Mouse (Mus musculus) liver, embryonic 11.5 days (tissue): ENCODE measurements at regions not wholly inside any gene's neighbourhood (a gene's known extent, or its start where the extent isn't known, plus 50 kb on each side); places are given as distances from the start of the nearest gene placed in this dataset.

Source experiments
- ATAC-seq: fragments of 200-750 bp; cut with Nextera tagmentation; replicated peaks from 2 replicates; pipeline ENCODE4 v1.8.0; 2017; ENCODE audit warnings: moderate number of reproducible peaks, mild to moderate bottlenecking, moderate TSS enrichment, moderate library complexity; ENCODE audit not compliant: low FRiP score
- DNase-seq: peaks from one replicate; pipeline ENCODE4 v3.0.0-alpha.2; 2017; ENCODE audit warnings: low spot score
- H3K27ac ChIP-seq: fragments of 300-500 bp; sonication (generic); 2 replicates; pipeline ENCODE4 v1.5.1; 2014; ENCODE audit warnings: mild to moderate bottlenecking, low read depth, low read length, control low read depth
- H3K27me3 ChIP-seq: fragments of 300-500 bp; sonication (generic); replicated peaks from 2 replicates; pipeline ENCODE4 v1.6.1; 2014; ENCODE audit warnings: low read length, mixed read lengths; ENCODE audit not compliant: control insufficient read depth, insufficient read depth
- H3K36me3 ChIP-seq: fragments of 300-500 bp; sonication (generic); 2 replicates; pipeline ENCODE4 v1.6.1; 2014; ENCODE audit warnings: mild to moderate bottlenecking, low read length, moderate library complexity, mixed read lengths; ENCODE audit not compliant: control insufficient read depth, insufficient read depth
- H3K4me1 ChIP-seq: fragments of 300-500 bp; sonication (generic); replicated peaks from 2 replicates; pipeline ENCODE4 v1.6.1; 2014; ENCODE audit warnings: low read length, mixed read lengths; ENCODE audit not compliant: control insufficient read depth, insufficient read depth
- H3K4me2 ChIP-seq: fragments of 300-500 bp; sonication (generic); 2 replicates; pipeline ENCODE4 v1.6.1; 2014; ENCODE audit warnings: mild to moderate bottlenecking, control low read depth, moderate library complexity
- H3K4me3 ChIP-seq: fragments of 300-500 bp; sonication (generic); 2 replicates; pipeline ENCODE4 v1.5.1; 2014; ENCODE audit warnings: low read depth, low read length, control low read depth
- H3K9ac ChIP-seq: fragments of 300-500 bp; sonication (generic); 2 replicates; pipeline ENCODE4 v1.6.1; 2014; ENCODE audit warnings: low read depth, low read length, control low read depth
- H3K9me3 ChIP-seq: fragments of 300-500 bp; sonication (generic); 2 replicates; pipeline ENCODE4 v1.6.1; 2016; ENCODE audit warnings: low read length, inconsistent platforms, mixed read lengths; ENCODE audit not compliant: control insufficient read depth
- WGBS: fragments of 180-500 bp; shearing (Covaris S2); extraction: QIAGEN DNeasy Blood & Tissue Kit; methylation state at CpG from one replicate; pipeline ENCODE4 v1.1.7; 2014; 5-methylcytosine and 5-hydroxymethylcytosine counted together

DNA sequence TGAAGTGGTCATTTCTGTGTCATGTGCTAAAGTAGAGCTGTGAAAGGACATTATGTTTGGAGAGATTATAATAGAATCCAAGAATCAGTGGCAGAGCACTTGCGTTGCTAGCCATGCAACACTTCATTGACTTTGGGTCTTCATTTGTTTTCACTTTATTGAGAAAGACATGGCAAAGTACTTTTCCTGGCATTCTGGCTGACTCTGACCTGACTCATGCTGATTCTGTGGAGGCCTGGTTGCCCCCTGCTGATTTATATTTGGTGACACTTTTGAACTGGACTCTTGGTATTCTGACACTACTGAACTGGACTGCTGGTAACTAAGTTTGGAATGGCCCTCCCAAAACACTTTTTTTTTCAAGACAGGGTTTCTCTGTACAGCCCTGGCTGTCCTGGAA lies 951.6 kb downstream of the Efnb2 start:
- H3K9me3 ChIP-seq, result no peaks in the 10 kb centered on the region
- H3K4me2 ChIP-seq, result no peak overlapping the region
- no peaks in the 10 kb centered on the region for H3K36me3 ChIP-seq
- DNase-seq, result no peak
- 89% methylated on average over 1 of the region's 1 CpGs for WGBS
- no peak for ATAC-seq
- no peaks in the 10 kb centered on the region for H3K27me3 ChIP-seq
- no peak overlapping the region for H3K27ac ChIP-seq
- H3K4me1 ChIP-seq, result no peaks in the 10 kb centered on the region
- H3K4me3 ChIP-seq, result no peak overlapping the region
- no peak overlapping the region for H3K9ac ChIP-seq

DNA sequence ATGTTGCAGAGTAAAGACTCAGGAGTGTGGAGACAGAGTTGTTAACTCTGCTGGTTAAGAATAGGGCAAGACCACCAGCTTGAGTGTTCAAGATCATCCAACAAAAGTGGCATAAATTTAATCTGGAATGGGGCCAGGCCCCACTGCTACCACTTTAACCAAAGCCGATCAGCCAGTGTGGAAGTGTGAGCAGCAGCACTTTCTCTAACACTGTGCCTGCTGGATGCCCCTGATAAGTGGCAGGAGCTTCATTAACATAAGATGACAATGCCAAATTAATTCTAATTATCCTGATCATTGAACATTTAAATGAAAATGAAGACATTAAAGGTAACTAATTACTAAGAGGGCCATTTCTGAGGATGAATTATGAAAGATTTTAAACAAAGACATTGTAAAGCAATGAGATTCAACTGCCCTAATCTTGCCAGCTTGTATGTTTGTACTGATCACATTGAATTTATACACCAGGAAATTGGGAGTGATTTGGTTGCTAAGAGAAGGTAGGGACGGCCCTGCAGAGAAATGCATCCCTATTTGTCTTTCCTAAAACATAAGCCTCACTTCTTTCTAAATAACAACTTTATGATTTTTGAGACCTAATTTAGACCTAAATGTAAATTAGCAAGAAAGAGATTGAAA lies 969.6 kb downstream of the Efnb2 start:
- Histone ChIP-seq H3K9ac (no peak overlapping the region), H3K4me2 (no peak overlapping the region), H3K27ac (no peak overlapping the region), H3K9me3 (no peaks in the 10 kb centered on the region), H3K4me1 (no peaks in the 10 kb centered on the region), H3K27me3 (no peaks in the 10 kb centered on the region), H3K36me3 (no peaks in the 10 kb centered on the region), H3K4me3 (no peak overlapping the region)
- WGBS, result 79% methylated on average over 2 of the region's 2 CpGs
- ATAC-seq, result no peak
- no peak for DNase-seq

DNA sequence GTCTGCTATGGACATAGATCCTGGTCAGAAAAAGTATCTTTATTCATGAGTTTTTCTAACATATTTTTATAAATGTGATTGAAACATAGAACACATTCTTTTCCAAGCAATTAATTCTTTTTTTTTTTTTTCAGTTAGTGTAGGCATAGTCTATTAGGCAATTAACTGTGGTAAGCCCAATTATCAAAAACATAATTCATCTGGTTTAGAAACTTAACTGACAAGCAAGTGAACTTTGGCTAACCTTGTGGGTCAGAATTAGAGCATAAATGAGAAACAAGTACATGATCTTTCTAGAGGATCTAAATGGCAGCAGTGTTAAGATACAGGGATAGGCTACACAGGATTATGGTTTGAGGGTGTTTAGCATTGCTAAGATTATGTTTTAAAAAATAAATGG lies 1007.2 kb downstream of the Efnb2 start:
- Histone ChIP-seq H3K9ac (no peak overlapping the region), H3K9me3 (no peaks in the 10 kb centered on the region), H3K36me3 (no peaks in the 10 kb centered on the region), H3K4me3 (no peak overlapping the region), H3K4me1 (no peaks in the 10 kb centered on the region), H3K4me2 (no peak overlapping the region), H3K27me3 (no peaks in the 10 kb centered on the region), H3K27ac (no peak overlapping the region)
- DNase-seq, result no peak
- ATAC-seq, result no peak
